ENCODE assay signal across 9 mouse cellular contexts in genomic region chr7:88356871-88357776, GRCm38 (mm10).
DNase-seq lines count a peak whose midpoint lies in the region; ATAC-seq and TF ChIP-seq lines count a peak whose summit lies in the region.
"Had no signal": no experiment of that assay in that cellular context is flagged by ENCODE, and none has a peak within 500 bp of the region (broad histone marks: within the 10 kb centered on the region; RNA-seq: fewer than 3 reads in every experiment).

No protein-coding gene starts in this region.

- H3K4me1 ChIP-seq in intestine, postnatal 0 days (replicated peaks; ENCODE audit: control insufficient read depth, insufficient read depth, low read length): no peaks in the 10 kb centered on the region
- H3K4me1 ChIP-seq in intestine, embryonic 16.5 days (ENCODE audit: control insufficient read depth, insufficient read depth, low read length): no peaks in the 10 kb centered on the region
- no peaks in the 10 kb centered on the region for H3K4me1 ChIP-seq in ES-E14 (ENCODE audit: control insufficient read depth in 2 of 2, insufficient read depth in 2 of 2, low read length in 2 of 2, poor library complexity in 1 of 2)
- H3K4me1 ChIP-seq: embryonic facial prominence, embryonic 15.5 days had no signal

- in situ Hi-C loops in ES-E14 (cut with MboI; ENCODE audit: low sequenced_read_pairs in 2 of 2, unreplicated experiment in 2 of 2): no loop called here

- no peaks in the 10 kb centered on the region for H3K27me3 ChIP-seq in intestine, postnatal 0 days (replicated peaks; ENCODE audit: control insufficient read depth, insufficient read depth, low read length)
- no peaks in the 10 kb centered on the region for H3K27me3 ChIP-seq in intestine, embryonic 16.5 days (replicated peaks; ENCODE audit: control insufficient read depth, insufficient read depth, low read length)
- H3K27me3 ChIP-seq: embryonic facial prominence, embryonic 15.5 days had no signal

- H3K36me3 ChIP-seq in intestine, postnatal 0 days (ENCODE audit: control insufficient read depth, insufficient read depth): no peaks in the 10 kb centered on the region
- no peaks in the 10 kb centered on the region for H3K36me3 ChIP-seq in intestine, embryonic 16.5 days (ENCODE audit: control insufficient read depth, insufficient read depth, low read length)
- H3K36me3 ChIP-seq in ES-E14 (ENCODE audit: control insufficient read depth, insufficient read depth, low read length, poor library complexity, severe bottlenecking): no peaks in the 10 kb centered on the region
- H3K36me3 ChIP-seq: embryonic facial prominence, embryonic 15.5 days had no signal

- no peak overlapping the region for H3K9ac ChIP-seq in intestine, postnatal 0 days (ENCODE audit: low read depth, low read length)
- no peak overlapping the region for H3K9ac ChIP-seq in intestine, embryonic 16.5 days (ENCODE audit: low read depth, low read length)
- H3K9ac ChIP-seq in ES-E14 (ENCODE audit: insufficient read depth, low read depth, low read length, poor library complexity, severe bottlenecking): no peak overlapping the region
- H3K9ac ChIP-seq: embryonic facial prominence, embryonic 15.5 days had no signal

- TF ChIP-seq CTCF in intestine, postnatal 0 days (IDR thresholded peaks at IDR 0.05; ENCODE audit: low read depth): peak; percentile 72

- H3K9me3 ChIP-seq in intestine, postnatal 0 days (ENCODE audit: control insufficient read depth): no peaks in the 10 kb centered on the region
- H3K9me3 ChIP-seq in intestine, embryonic 16.5 days (ENCODE audit: control insufficient read depth, low read length): no peaks in the 10 kb centered on the region
- H3K9me3 ChIP-seq in ES-E14 (ENCODE audit: control insufficient read depth, insufficient read depth, low read depth, low read length): no peaks in the 10 kb centered on the region
- H3K9me3 ChIP-seq: embryonic facial prominence, embryonic 15.5 days had no signal

- ATAC-seq in intestine, postnatal 0 days: no peak
- no peak for ATAC-seq in intestine, embryonic 16.5 days
- peak; percentile 93 for ATAC-seq in granulocyte monocyte progenitor cell, adult 5-6 weeks (replicated peaks; ENCODE audit: poor library complexity, severe bottlenecking)
- peak; percentile 98 for ATAC-seq in megakaryocyte progenitor cell, adult 5-6 weeks (replicated peaks; ENCODE audit: poor library complexity)

- H3K4me2 ChIP-seq in intestine, postnatal 0 days (replicated peaks; ENCODE audit: low read depth): no peak overlapping the region
- H3K4me2 ChIP-seq in intestine, embryonic 16.5 days (ENCODE audit: low read depth, low read length): no peak overlapping the region
- H3K4me2 ChIP-seq: embryonic facial prominence, embryonic 15.5 days had no signal

- H3K4me3 ChIP-seq in intestine, postnatal 0 days (ENCODE audit: low read depth, low read length): no peak overlapping the region
- no peak overlapping the region for H3K4me3 ChIP-seq in intestine, embryonic 16.5 days (ENCODE audit: low read length)
- H3K4me3 ChIP-seq in ES-E14 (ENCODE audit: insufficient read depth in 1 of 2, low read depth in 1 of 2, low read length in 2 of 2, poor library complexity in 1 of 2, severe bottlenecking in 1 of 2): no peak overlapping the region
- H3K4me3 ChIP-seq: embryonic facial prominence, embryonic 15.5 days had no signal

- H3K27ac ChIP-seq in intestine, postnatal 0 days (ENCODE audit: low read depth, low read length): no peak overlapping the region
- H3K27ac ChIP-seq in intestine, embryonic 16.5 days (ENCODE audit: low read length): no peak overlapping the region
- H3K27ac ChIP-seq in ES-E14 (ENCODE audit: insufficient read depth, low read depth, low read length, poor library complexity, severe bottlenecking): no peak overlapping the region
- H3K27ac ChIP-seq: embryonic facial prominence, embryonic 15.5 days had no signal

- 46% methylated on average over 4 of the region's 4 CpGs for WGBS in intestine, postnatal 0 days
- 47% methylated on average over 4 of the region's 4 CpGs for WGBS in intestine, embryonic 16.5 days

- DNase-seq in B cell, adult 2 months: peak; percentile 38 to 54
- DNase-seq in ES-E14 (ENCODE audit: low read depth, low spot score): peak; percentile 20
- no peak for DNase-seq in adrenal gland, postnatal 25 days
- DNase-seq in layer of hippocampus, postnatal 25 days (ENCODE audit: extremely low spot score in 1 of 2, low spot score in 1 of 2): no peak

TF ChIP-seq in ES-E14, 5 proteins besides CTCF, POLR2A, EP300 and RAD21:
- no peak for TF ChIP-seq MAFK (IDR thresholded peaks at IDR 0.05; ENCODE audit: insufficient read depth, low read depth, low read length)
- peak; percentile 22; the same call in 1 of the 2 replicates for TF ChIP-seq ZC3H11A (IDR thresholded peaks at IDR 0.05; ENCODE audit: borderline replicate concordance, low read depth, low read length)

Comparison
In these comparisons a context has a peak if more than half of its experiments do, and no peak if none do; other contexts are left out.
1. ATAC-seq: peak in granulocyte monocyte progenitor cell, adult 5-6 weeks (single experiment) and megakaryocyte progenitor cell, adult 5-6 weeks (single experiment); none in intestine, postnatal 0 days (single experiment) and intestine, embryonic 16.5 days (single experiment).
2. DNase-seq: peak in B cell, adult 2 months (2 of 2) and ES-E14 (single experiment); none in adrenal gland, postnatal 25 days (single experiment) and layer of hippocampus, postnatal 25 days (0 of 2).